Mouse (Mus musculus) C2C12 (cell line): ENCODE results near the gene Snap25.

Source experiments
- CTCF ChIP-seq: IDR thresholded peaks from one replicate; pipeline ENCODE4 v1.5.1; 2011; ENCODE audit not compliant: control insufficient read depth, insufficient read depth, insufficient read length
- FOSL1 ChIP-seq: IDR thresholded peaks from one replicate; pipeline ENCODE4 v1.8.0; 2011; ENCODE audit warnings: mild to moderate bottlenecking, low read length; ENCODE audit not compliant: poor library complexity, insufficient read depth, severe bottlenecking

GRCm38 (mm10) chr2:136715531-136715930, 2.3 kb downstream of the Snap25 start:
- TF ChIP-seq CTCF = no peak
- no peak for TF ChIP-seq FOSL1
